Mouse (Mus musculus) brain, adult 2 months (tissue): ENCODE measurements at regions not wholly inside any gene's neighbourhood (a gene's known extent, or its start where the extent isn't known, plus 50 kb on each side); places are given as distances from the start of the nearest gene placed in this dataset.
"Not testable (repeated sequence)": the region's sequence is repeated elsewhere in the genome, so short reads cannot be mapped to it uniquely, and the experiment has no call there.

Source experiments
- DNase-seq: peaks from one replicate; pipeline ENCODE4 v3.0.0; 2011; ENCODE audit warnings: low read depth, low spot score

DNA sequence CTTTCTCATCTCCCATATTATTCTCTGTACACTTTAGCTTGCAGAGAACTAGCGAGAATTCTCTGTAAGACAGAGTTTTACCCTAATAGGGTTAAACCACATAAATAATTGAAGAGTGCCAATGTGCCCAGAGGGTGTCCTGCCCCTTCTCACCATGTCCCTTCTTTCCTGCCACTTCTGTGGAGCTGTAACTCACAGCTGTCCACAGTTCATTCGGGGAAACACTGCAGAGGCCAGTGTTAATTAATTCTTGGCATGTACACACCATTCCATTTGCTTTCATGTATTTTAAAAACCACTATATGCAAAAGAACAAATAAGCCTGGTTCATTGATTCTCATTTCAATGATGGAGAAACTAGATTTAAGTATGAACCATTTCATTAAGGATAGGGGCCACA, 787.8 kb downstream of the Ets1 start:
- DNase-seq, result no peak

DNA sequence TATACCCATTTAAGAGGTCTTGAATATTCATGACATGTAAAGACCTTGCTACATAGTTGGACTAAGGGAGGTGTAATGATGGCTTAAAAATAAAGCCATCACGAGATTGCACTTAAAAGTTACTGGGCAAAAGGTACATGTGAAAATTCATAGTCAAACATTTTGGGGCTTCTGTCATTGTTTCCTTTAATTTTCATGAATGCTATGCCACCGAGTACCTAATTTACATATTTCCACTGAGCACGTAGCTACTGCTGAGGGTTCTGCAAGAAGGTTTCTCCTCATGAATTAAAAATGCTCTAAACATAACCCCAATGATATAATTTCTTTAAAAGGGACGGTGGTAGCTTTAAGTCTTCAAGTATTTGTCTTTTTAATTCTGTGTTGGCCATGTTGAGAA, 800.4 kb downstream of the Ets1 start:
- DNase-seq, result no peak

DNA sequence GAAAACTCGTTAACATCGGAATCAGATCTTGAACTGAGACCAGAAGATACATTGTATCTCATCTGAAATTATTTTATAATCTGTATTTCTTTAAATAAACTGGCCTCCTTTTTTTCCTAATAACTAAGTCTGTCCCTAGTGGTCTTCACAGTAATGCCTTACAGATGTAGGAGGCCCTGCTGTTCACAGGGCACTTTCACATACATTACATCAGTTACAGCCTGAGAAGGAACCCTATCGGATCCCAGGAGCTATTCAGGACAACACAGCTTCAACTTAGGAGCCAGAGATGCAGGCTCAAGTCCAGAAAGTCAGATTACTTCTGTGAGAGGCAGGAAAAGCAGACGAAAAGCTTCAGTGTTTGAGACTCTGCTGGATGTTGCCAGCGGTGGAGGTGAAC, 806.2 kb downstream of the Ets1 start:
- no peak for DNase-seq

DNA sequence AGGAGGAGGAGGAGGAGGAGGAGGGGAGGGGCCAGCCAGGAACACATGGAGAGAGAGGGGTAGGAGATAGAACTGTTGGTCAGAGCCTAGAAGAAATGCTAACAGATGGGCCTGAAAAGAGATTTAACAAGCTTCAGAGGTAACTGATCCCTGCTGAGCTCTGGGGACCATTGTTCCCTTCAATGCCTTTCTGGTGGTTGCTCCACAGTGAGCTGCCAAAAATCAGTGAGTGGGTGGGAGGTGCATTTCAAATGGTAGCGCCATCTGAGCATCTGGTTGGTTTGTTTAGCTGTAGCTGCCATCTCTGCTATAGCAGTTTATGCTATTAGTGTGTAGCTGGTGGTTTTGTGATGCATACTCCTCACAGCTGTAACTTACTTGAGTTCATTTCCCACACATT, 809.9 kb downstream of the Ets1 start:
- peak; percentile 41 for DNase-seq

DNA sequence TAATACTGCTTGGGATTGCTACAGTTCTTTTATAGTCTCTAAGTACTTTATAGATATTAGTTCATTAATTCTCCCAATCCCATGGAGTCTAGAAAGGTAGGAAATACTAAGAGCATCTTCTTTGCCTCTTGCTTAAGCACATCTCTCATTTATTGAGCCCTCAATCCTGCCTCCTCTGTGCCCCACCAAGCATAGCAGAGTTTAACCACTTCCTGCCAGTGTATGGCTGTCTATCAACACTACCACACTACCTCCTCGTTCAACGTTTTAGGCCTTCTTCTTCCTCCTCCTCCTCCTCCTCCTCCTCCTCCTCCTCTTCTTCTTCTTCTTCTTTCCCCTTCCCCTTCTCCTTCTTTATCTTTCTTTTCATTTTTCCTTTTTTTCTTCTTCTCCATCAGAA, 839.1 kb downstream of the Ets1 start:
- DNase-seq, result no peak

DNA sequence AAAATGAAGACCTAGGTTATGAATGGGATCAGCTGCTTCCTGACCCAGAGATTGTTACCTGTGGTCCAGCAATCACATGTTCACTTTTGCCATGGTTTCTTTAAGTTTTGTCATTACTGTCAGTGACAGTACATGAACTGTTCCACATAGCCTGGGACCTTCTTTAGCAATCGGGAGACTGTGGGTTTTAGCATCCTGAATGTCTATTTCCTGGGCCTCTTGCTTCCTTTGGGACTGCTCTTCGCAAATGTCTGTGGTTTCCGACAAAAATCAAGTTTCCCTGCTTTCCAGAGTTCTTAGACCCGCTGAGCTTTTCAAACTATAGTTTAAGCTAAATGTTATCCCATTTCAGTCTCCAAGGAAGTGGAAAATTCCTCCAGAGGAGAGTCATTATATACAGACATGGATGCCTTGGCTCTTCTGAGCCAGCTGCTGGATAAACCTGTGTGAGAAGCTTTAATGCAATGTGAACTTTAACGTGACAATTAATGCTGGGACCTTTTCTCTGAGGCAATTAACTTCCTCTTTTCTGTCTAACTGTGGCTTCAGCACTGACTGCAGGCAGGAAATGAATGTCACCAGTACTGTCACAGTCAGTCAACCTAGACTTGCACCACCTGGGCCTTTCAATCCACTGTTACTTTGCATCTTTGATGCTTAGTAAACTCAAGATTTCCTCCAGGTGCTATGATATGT, 847.0 kb downstream of the Ets1 start:
- no peak for DNase-seq

DNA sequence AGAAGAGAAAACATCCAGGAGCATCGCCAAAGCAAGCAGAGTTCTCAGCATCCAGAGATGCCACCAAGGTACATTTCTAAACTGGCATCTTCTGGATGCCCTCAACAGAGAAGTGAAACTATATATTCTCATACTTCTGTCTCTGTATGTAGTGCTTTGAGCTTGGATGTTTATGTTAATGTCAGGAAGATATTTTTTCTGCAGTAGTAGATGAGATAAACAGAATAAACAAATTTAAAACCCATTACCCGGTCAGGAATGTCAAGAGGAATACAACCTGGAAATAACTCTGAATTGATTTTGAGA, 847.5 kb downstream of the Ets1 start:
- no peak for DNase-seq

DNA sequence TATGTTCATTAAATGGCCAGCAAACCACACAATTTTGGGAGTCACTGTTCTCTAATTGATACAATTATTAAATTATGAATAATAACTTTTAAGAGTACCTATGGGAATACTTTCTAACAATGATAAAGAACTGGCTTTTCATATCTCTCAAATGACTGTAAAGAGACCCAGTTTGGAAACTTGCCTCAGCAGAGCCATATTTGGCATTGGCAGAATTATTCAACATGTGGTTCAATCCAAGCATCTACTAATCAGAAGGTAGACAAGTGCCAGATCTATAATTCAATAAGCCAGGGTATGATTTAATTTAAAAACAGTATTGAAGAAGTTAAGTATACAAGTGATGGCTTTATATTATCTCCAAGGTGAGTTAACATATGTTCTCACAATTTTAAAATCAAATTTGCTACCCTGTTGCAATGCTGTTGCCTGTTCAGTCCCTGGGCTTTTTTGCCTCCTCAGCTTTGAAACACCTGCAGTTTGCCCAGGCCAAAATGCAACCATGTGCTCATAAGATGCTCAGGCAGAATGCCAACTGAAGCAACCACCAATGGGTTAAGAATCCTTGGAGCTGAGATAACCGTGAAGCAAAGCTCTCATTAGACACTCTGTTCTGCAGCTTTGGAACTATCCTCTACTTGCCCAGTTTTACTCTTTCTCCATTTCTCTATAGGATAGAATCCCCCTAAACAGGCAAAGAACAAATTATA, 897.2 kb downstream of the Ets1 start:
- no peak for DNase-seq

DNA sequence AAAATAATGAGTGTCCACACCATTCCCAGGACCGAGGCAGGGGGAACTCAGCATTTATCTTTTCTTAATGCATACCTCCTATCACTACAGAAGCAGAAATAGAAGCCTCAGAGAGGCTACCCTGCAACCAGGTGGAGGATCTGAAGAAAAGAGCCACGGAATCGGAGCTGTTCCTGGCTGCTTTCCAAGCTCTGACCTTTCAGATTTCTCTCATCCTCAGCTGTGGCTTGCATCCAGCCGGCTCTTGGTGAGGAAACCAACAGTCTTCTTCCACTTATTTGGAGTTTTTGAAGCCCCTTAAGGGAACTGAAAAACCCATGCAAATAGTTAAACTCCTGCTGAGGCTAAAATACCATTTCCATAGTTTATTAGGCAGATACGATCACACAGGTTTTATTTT, 907.3 kb downstream of the Ets1 start:
- peak; percentile 77 for DNase-seq

DNA sequence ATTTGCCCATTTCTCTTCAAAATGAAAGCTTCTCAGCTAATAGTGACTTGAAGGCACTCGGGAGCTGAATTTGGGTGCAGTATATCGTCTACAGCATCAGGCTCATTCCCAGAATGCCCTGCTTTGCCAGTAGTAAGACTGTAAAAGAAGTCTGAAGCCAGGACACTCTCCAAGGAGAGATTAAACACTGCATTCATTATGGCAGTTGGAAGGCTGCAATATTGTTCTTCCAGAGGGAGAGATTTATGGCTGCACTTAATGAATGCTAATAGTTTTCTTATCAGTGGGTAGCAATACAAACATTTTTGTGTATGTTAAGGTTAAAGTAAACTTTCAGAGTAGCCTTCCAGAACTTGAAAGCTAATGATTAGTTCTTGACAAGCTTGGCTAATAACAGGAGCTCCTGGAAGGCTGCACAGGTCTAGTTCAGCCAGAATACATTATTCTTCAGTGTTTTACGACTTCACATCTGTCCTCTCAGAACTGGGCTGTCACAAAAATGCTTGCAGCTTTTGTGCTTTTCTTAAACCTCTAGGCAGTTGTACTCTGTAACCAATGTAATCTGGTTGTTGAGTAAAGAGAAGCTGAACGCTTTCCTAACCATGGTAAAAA, 910.2 kb downstream of the Ets1 start:
- DNase-seq, result no peak

DNA sequence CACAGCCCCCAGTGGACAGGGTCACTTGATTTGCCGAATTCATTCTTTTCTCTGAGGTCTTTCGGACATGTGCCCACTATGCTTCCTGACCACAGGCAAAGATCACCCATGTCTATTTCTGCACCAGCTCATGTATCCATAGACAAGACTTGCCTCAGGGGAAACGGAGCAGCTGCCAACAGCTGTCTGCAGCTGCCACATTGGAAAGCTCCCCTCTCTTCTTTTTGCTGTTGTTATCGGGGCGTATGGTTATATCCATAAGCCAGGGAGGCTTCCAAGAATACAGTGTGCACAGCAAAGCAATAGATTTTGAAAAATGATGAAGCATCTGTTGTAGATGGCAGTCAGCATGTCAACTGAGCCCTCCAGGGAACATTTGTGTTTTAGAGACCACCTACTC, 913.4 kb downstream of the Ets1 start:
- no peak for DNase-seq

DNA sequence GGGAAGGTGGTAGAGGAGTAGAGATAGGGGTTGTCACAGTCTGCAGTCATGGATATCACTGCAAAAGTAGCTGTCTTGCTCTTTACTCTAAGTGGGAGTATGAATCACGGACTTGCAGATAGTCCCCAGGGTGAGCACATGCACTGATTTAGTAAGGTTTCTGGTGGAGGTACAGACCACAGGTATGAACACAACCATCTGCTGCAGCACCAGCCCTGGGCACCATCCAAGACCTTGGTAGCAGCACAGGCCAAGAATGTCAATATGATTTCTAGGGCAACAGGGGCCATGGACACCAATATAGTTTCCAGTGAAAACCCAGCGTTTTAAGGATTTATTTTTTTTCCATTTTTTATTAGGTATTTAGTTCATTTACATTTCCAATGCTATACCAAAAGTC, 913.7 kb upstream of the Kirrel3 start:
- peak; percentile 74 for DNase-seq

DNA sequence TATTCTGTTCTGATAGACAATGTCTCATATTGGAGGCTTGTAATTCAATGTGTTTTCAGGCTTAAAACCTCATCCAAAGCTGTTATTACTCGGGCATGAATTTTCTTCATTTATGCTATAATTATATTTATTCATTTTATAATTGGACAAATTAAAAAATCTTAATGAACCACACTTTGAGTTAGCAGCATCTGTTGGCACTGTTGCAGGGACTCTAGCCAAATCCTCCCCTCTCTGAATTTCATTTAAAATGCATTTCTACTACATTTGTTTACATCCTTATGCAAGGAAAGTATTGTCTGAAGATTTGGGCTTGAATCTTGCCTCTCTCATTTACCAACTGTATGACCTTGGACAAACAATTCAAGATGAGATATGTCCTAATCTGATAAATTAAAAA, 874.2 kb upstream of the Kirrel3 start:
- DNase-seq, result no peak

DNA sequence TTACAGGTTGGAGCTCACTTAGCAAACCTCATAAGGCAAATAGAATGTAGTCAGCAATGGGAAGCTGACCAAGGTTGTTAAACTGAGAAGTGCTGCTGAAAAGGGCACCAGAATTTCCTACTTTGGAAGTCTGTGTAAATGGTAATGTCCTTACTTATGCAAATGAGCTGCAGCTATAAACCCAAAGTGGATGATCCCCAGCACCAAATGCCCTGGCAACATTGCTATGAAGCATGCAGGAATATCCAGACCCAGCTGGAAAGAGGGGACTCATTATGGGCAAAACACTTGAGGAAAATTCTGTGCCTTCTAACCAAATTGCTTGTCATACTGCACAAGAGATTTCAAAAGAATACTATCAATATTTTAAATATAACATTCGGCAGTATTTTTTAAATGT, 861.3 kb upstream of the Kirrel3 start:
- no peak for DNase-seq

DNA sequence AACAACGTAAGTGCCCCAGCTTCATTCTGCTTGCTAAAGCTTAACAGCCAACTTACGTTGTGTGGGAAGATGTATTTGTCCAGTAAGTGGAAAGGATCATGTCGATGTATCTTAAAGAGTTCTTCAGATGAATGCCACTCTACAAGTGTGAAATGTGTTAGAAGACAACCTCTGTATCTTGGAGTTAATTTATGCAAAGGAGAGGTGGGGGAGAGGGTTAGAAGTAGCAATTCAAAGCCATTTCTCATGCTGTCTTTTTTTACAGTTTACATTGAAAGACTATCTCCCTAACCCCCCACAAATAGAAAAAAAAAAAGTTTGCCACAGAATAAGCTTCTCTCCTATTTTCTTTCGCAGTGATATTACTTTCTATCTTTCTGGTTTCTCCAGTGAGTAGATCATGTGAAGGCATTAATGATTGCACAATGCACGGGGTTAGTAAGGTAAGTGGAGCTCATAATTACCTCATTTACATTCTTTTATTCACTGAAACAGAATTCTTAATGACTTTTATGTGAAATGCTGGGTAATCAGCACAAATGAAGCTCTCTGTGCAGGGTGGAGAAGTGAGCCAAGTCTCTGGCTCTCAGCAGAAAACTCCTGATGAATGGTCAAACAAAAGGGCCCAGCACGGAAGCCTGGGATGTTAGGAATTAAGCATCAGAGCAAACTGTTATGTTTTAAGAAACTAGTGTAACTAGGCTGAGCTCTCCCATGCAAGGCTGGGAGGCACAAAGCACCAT, 855.8 kb upstream of the Kirrel3 start:
- no peak for DNase-seq

DNA sequence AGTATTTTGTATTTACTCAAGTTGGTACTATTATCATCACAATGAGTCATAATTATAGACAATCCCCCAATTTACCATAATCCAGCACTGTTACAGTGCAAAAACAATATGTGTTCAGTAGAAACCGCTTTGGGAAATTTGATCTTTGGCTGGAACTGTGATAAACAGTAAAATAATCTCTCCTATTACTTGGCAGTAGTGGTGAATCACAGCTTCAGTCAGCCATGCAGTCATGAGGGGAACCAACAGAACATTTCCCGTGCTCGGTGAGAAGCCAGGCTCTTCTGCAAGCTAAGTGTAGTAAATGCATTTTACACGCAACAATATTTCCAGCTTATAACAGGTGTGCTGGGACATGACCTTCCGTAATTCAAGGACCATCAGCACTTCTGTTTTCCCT, 822.7 kb upstream of the Kirrel3 start:
- no peak for DNase-seq

DNA sequence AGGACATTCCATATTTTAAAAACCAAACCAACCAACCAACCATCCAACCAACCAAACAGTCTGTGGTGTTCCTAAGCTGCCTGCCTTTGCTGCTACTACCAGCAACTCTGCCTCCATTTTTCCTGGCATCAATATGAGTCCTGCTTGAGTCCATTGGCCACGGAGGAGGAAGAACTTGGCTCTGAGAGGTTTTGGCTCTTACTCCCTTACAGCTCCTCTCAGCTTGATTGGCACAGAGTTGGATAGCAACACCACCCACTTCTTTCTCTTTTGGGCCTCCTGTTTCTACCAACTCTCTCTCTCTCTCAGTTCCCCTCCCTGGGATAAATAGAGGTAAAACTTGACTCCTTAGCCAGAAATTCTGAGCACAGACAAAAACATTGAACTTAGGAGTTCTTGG, 804.6 kb upstream of the Kirrel3 start:
- peak; percentile 86 for DNase-seq

DNA sequence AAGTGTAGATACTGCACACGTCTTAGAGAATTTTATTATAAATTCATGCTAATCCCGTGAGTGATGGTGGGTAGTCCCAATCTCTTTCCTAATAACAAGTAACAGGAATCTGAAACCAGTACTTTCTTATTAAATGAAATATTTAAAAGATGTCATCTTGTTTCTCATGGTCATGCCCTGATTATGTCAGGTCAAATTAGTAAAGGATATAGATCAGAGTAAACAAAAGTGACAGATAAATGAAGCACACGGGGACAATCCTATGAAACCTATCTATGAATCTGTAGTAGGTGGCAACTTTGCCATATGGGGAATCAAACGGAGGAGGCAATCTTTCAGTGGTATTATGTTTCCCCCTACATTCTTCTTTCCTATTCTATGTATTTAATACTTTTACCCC, 794.0 kb upstream of the Kirrel3 start:
- DNase-seq, result no peak

DNA sequence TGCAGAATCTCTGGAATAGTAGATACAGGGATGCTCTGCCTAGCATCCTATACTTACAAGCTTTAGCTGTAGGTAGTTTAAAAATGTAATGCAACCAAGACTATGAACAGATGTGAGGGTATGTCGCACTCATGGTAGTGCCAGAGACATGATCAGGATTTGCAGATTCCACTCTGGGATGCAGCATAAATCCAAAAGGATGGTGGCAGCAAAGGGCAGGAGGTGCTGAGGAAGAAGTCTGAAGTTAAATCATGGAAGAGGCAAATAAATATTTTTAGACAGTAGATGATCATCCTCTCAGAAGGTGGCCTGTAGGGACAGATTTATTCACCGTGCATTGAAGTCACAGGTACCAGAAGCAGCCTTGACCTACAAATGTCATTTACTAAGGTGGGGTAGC, 768.1 kb upstream of the Kirrel3 start:
- peak; percentile 21 for DNase-seq

DNA sequence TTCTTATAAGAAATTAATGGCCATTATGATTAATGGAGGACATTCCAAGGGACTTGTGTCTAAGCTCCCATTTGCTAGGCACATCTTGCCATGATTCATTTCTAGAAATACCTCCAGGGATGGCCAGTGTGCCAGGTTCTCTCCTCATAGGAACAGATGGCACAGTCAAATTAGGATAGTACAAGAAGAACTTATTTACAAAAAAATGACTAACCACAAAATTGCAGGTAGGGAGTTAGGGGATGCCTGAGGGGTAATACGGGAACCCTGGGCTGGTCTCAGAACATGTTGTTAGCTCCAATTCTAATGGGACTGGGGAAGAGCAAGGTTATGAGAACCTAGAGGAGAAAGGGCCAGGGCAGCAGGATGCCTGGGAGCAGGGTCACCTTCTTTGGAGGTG, 760.9 kb upstream of the Kirrel3 start:
- peak; percentile 86 for DNase-seq

DNA sequence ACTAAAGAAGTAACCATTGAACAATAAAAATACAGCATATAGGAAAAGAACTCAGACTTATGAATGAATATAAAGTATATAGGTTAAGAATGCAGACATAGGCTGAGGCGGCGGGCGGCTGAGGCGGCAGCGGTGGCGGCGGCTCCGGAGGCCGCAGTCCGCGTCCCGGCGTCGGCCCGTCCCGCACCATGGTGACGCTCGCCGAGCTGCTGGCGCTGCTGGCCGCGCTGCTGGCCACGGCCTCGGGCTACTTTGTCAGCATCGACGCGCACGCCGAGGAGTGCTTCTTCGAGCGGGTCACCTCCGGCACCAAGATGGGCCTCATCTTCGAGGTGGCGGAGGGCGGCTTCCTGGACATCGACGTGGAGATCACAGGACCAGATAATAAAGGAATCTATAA, 757.6 kb upstream of the Kirrel3 start:
- not testable (repeated sequence) for DNase-seq

DNA sequence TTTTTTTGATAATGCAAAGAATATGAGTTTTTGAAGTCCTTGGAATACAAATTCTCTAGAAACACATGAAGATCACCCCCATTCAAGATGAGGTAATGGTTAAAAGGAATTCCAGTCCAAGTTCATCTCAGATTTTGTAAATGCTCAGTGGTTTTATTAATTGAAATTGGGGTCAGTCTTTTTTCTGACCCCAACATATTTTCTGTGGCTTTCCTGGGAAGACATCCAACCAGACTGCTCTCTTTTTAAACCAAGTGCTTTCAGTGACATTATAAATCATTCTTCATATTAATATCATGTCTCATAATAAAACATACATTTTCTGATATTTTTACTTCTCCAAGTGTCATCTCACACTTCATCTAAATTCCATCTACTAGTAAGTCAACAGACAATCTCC, 725.0 kb upstream of the Kirrel3 start:
- DNase-seq, result no peak

DNA sequence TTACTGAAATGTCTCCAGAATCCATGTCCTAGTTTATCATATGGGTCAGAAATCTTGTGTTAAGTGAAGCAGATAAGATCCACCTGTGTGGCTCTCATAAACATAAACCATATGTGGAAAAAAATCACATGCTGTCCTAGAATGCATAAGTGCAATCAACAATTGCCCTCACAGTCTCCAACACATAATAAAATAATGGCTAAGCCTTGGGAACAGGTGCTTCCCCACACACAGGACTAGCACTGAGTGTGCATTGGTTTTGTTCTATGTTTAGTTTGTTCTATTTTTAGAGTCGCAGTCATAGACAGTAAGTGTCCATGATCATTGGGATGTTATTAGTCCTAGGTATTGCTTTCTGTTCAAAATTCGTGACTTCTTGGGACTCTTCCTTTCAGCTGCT, 719.5 kb upstream of the Kirrel3 start:
- DNase-seq, result no peak
